Mouse (Mus musculus) cerebellum, adult 2 months (tissue): ENCODE data around the gene Gm765.

Experiments
- CTCF ChIP-seq: fragments of 200-500 bp; IDR thresholded peaks from 2 replicates; pipeline ENCODE4 v1.5.1; 2011; ENCODE audit warnings: low read depth, mild to moderate bottlenecking, control low read depth, low read length, moderate library complexity, borderline replicate concordance; ENCODE audit not compliant: insufficient read depth
- POLR2A ChIP-seq: fragments of 200-500 bp; IDR thresholded peaks from 2 replicates; pipeline ENCODE4 v1.6.1; 2011; ENCODE audit warnings: low read length, control low read depth, borderline replicate concordance; ENCODE audit not compliant: insufficient read depth

GRCm38 (mm10) chr6:98271553-98271952 is 71.0 kb downstream of the Gm765 start:
- TF ChIP-seq CTCF (0 out of 2 replicates have a peak, but pooled peaks have one; percentile 12), POLR2A (no peak)
